Mouse (Mus musculus) CH12.LX (cell line): ENCODE measurements at regions not wholly inside any gene's neighbourhood (a gene's known extent, or its start where the extent isn't known, plus 50 kb on each side); places are given as distances from the start of the nearest gene placed in this dataset.

Experiments
- DNase-seq: peaks from one replicate; pipeline ENCODE4 v3.0.0-alpha.2; 2013; ENCODE audit errors: extremely low read depth
- H3K27ac ChIP-seq: 2 replicates; pipeline ENCODE4 v1.5.1; 2012; ENCODE audit warnings: low read depth, mild to moderate bottlenecking, control low read depth, moderate library complexity; ENCODE audit not compliant: insufficient read depth
- H3K27me3 ChIP-seq: replicated peaks from 2 replicates; pipeline ENCODE3; 2012; ENCODE audit warnings: inconsistent platforms
- H3K36me3 ChIP-seq, 2 experiments: replicated peaks in 1 of 2; 2 replicates each; pipeline versions ENCODE3 to v1.6.1; 2012; ENCODE audit warnings: inconsistent platforms in 1 of 2, low read length in 1 of 2, mild to moderate bottlenecking in 1 of 2, mixed read lengths in 1 of 2, moderate library complexity in 1 of 2; ENCODE audit not compliant: control insufficient read depth in 1 of 2, insufficient read depth in 1 of 2
- H3K4me1 ChIP-seq, 2 experiments: 2 replicates each; pipeline ENCODE4 v1.6.1; 2012; ENCODE audit warnings: inconsistent platforms in 1 of 2, moderate library complexity in 1 of 2; ENCODE audit not compliant: insufficient read depth in 2 of 2, control insufficient read depth in 1 of 2
- H3K4me2 ChIP-seq: 2 replicates; pipeline ENCODE4 v1.6.1; 2012; ENCODE audit warnings: low read depth, mild to moderate bottlenecking, control low read depth; ENCODE audit not compliant: poor library complexity, insufficient read depth, severe bottlenecking
- H3K4me3 ChIP-seq, 3 experiments: fragments of 150-350 bp in 1 of 3; sonication (generic) in 1 of 3; replicated peaks in 1 of 3; 2 replicates each; pipeline versions ENCODE3 to v1.5.1; 2011 to 2012; ENCODE audit warnings: low read depth in 2 of 3, low read length in 2 of 3, mild to moderate bottlenecking in 2 of 3, moderate library complexity in 2 of 3, control low read depth in 1 of 3, improper control_type of control experiment in 1 of 3, inconsistent platforms in 1 of 3, mixed read lengths in 1 of 3; ENCODE audit not compliant: poor library complexity in 1 of 3
- H3K79me2 ChIP-seq: replicated peaks from 2 replicates; pipeline ENCODE4 v1.6.1; 2012; ENCODE audit warnings: mild to moderate bottlenecking, moderate library complexity; ENCODE audit not compliant: control insufficient read depth, poor library complexity, insufficient read depth, severe bottlenecking; ENCODE audit errors: extremely low read depth
- H3K9ac ChIP-seq: 2 replicates; pipeline ENCODE4 v1.6.1; 2012; ENCODE audit warnings: low read depth, mild to moderate bottlenecking, control low read depth, moderate library complexity; ENCODE audit not compliant: insufficient read depth
- H3K9me3 ChIP-seq: replicated peaks from 2 replicates; pipeline ENCODE3; 2012; ENCODE audit warnings: low read length, inconsistent platforms, mixed read lengths
- BHLHE40 ChIP-seq: IDR thresholded peaks from 2 replicates; pipeline ENCODE4 v1.6.1; 2011; ENCODE audit warnings: mild to moderate bottlenecking, low read depth, low read length, improper control_type of control experiment
- CHD1 ChIP-seq: IDR thresholded peaks from 2 replicates; pipeline ENCODE4 v1.6.1; 2012; ENCODE audit warnings: low read depth, low read length, improper control_type of control experiment, inconsistent platforms
- CTCF ChIP-seq, 2 experiments: IDR thresholded peaks in 1 of 2; conservative IDR thresholded peaks in 1 of 2; 2 replicates each; pipeline ENCODE4 v1.5.1; 2011 to 2012; ENCODE audit warnings: low read depth in 2 of 2, low read length in 2 of 2, improper control_type of control experiment in 1 of 2, inconsistent platforms in 1 of 2, mild to moderate bottlenecking in 1 of 2, moderate library complexity in 1 of 2
- E2F4 ChIP-seq: IDR thresholded peaks from 2 replicates; pipeline ENCODE4 v1.6.1; 2011; ENCODE audit warnings: low read depth, low read length, improper control_type of control experiment; ENCODE audit not compliant: insufficient replicate concordance
- ETS1 ChIP-seq: conservative IDR thresholded peaks from 2 replicates; pipeline ENCODE4 v1.6.1; 2012; ENCODE audit warnings: low read depth, mild to moderate bottlenecking, inconsistent platforms, low read length, improper control_type of control experiment, moderate library complexity
- GABPA ChIP-seq: IDR thresholded peaks from 2 replicates; pipeline ENCODE4 v1.6.1; 2012; ENCODE audit warnings: low read depth, low read length, improper control_type of control experiment, inconsistent platforms; ENCODE audit not compliant: insufficient replicate concordance
- HCFC1 ChIP-seq: IDR thresholded peaks from 2 replicates; pipeline ENCODE4 v1.6.1; 2012; ENCODE audit warnings: low read depth, mild to moderate bottlenecking, inconsistent platforms, low read length, improper control_type of control experiment
- JUND ChIP-seq: conservative IDR thresholded peaks from 2 replicates; pipeline ENCODE4 v1.6.1; 2011; ENCODE audit warnings: low read depth, low read length, improper control_type of control experiment
- KAT2A ChIP-seq: IDR thresholded peaks from 2 replicates; pipeline ENCODE4 v1.6.1; 2012; ENCODE audit warnings: low read length, improper control_type of control experiment, inconsistent platforms; ENCODE audit not compliant: insufficient replicate concordance
- MAFK ChIP-seq: IDR thresholded peaks from 2 replicates; pipeline ENCODE4 v1.6.1; 2011; ENCODE audit warnings: low read length, improper control_type of control experiment; ENCODE audit not compliant: insufficient replicate concordance
- MAX ChIP-seq: IDR thresholded peaks from 2 replicates; pipeline ENCODE4 v1.6.1; 2011; ENCODE audit warnings: low read length, improper control_type of control experiment
- MAZ ChIP-seq: IDR thresholded peaks from 2 replicates; pipeline ENCODE4 v1.6.1; 2012; ENCODE audit warnings: low read depth, mild to moderate bottlenecking, inconsistent platforms, low read length, improper control_type of control experiment, moderate library complexity
- MXI1 ChIP-seq: IDR thresholded peaks from 2 replicates; pipeline ENCODE4 v1.6.1; 2011; ENCODE audit warnings: mild to moderate bottlenecking, low read depth, low read length, improper control_type of control experiment
- MYC ChIP-seq: IDR thresholded peaks from 2 replicates; pipeline ENCODE4 v1.6.1; 2011; ENCODE audit warnings: low read depth, mild to moderate bottlenecking, improper control_type of control experiment, low read length
- NRF1 ChIP-seq: IDR thresholded peaks from 2 replicates; pipeline ENCODE4 v1.6.1; 2014; ENCODE audit warnings: low read depth, mild to moderate bottlenecking, inconsistent platforms, low read length, improper control_type of control experiment, moderate library complexity
- RAD21 ChIP-seq: IDR thresholded peaks from 2 replicates; pipeline ENCODE4 v1.6.1; 2011; ENCODE audit warnings: low read depth, mild to moderate bottlenecking, low read length, improper control_type of control experiment, moderate library complexity
- RCOR1 ChIP-seq: conservative IDR thresholded peaks from 2 replicates; pipeline ENCODE4 v1.6.1; 2012; ENCODE audit warnings: low read depth, mild to moderate bottlenecking, inconsistent platforms, low read length, improper control_type of control experiment
- SMC3 ChIP-seq: IDR thresholded peaks from 2 replicates; pipeline ENCODE4 v1.6.1; 2011; ENCODE audit warnings: low read depth, low read length, improper control_type of control experiment
- TBP ChIP-seq: conservative IDR thresholded peaks from 2 replicates; pipeline ENCODE4 v1.6.1; 2011; ENCODE audit warnings: low read depth, low read length, improper control_type of control experiment
- TCF12 ChIP-seq: IDR thresholded peaks from 2 replicates; pipeline ENCODE4 v1.6.1; 2014; ENCODE audit warnings: low read depth, mild to moderate bottlenecking, inconsistent platforms, low read length, improper control_type of control experiment
- UBTF ChIP-seq: IDR thresholded peaks from 2 replicates; pipeline ENCODE4 v1.6.1; 2012; ENCODE audit warnings: low read depth, mild to moderate bottlenecking, inconsistent platforms, low read length, improper control_type of control experiment, moderate library complexity
- USF2 ChIP-seq: conservative IDR thresholded peaks from 2 replicates; pipeline ENCODE4 v1.6.1; 2011; ENCODE audit warnings: low read depth, low read length, improper control_type of control experiment
- ZNF384 ChIP-seq: IDR thresholded peaks from 2 replicates; pipeline ENCODE4 v1.6.1; 2012; ENCODE audit warnings: low read depth, low read length, improper control_type of control experiment, inconsistent platforms
- dilution Hi-C: fragments of 300-500 bp; cut with MboI; formaldehyde crosslinking; loops from 2 replicates; pipeline ENCODE4 v1.14.3; 2020; ENCODE audit warnings: low sequenced_read_pairs; ENCODE audit not compliant: extremely low pct_unique_long_range_greater_than_20kb, extremely low pct_ligation_motif_present
- in situ Hi-C: fragments of 300-500 bp; cut with MboI; formaldehyde crosslinking; loops from 3 replicates; pipeline ENCODE4 v1.14.3; 2019; ENCODE audit warnings: low sequenced_read_pairs, low pct_ligation_motif_present, low pct_unique_long_range_greater_than_20kb, mixed read lengths

GRCm38 (mm10) chr3:126273566-126273965 lies 89.9 kb upstream of the Arsj start:
- Histone ChIP-seq H3K4me2 (no peak overlapping the region), H3K27me3 (no peaks in the 10 kb centered on the region), H3K79me2 (no peaks in the 10 kb centered on the region), H3K36me3 (no peaks in the 10 kb centered on the region)
- in situ Hi-C loops: no loop called here
- dilution Hi-C loops: no loop called here
- TF ChIP-seq UBTF (no peak), RAD21 (no peak), CHD1 (no peak), MAFK (no peak), GABPA (no peak), MXI1 (no peak), ZNF384 (no peak), NRF1 (no peak), ETS1 (no peak), MAX (no peak), TCF12 (no peak), HCFC1 (no peak), JUND (no peak)
- TF ChIP-seq, all 38 proteins: peak for 0
- no peaks in the 10 kb centered on the region for H3K9me3 ChIP-seq
- H3K27ac ChIP-seq: no peak overlapping the region
- H3K4me3 ChIP-seq: no peak overlapping the region
- no peaks in the 10 kb centered on the region for H3K4me1 ChIP-seq
- no peak overlapping the region for H3K9ac ChIP-seq
- no peak for DNase-seq

GRCm38 (mm10) chr3:126276008-126276700 lies 87.3 kb upstream of the Arsj start:
- Histone ChIP-seq H3K4me2 (no peak overlapping the region), H3K36me3 (no peaks in the 10 kb centered on the region), H3K27me3 (no peaks in the 10 kb centered on the region), H3K27ac (no peak overlapping the region), H3K9ac (no peak overlapping the region), H3K79me2 (no peaks in the 10 kb centered on the region), H3K4me1 (no peaks in the 10 kb centered on the region), H3K9me3 (no peaks in the 10 kb centered on the region), H3K4me3 (no peak overlapping the region)
- in situ Hi-C loops: no loop called here
- dilution Hi-C loops: no loop called here
- TF ChIP-seq HCFC1: no peak
- TF ChIP-seq KAT2A: no peak
- TF ChIP-seq RCOR1: no peak
- TF ChIP-seq E2F4: no peak
- no peak for TF ChIP-seq GABPA
- no peak for TF ChIP-seq MAFK
- TF ChIP-seq TBP: no peak
- no peak for TF ChIP-seq USF2
- no peak for TF ChIP-seq UBTF
- TF ChIP-seq CTCF (conservative IDR thresholded peaks at IDR 0.05 in 1 of 2, IDR thresholded peaks at IDR 0.05 in 1 of 2; ENCODE audit: low read depth in 2 of 2, low read length in 2 of 2): no peak
- no peak for TF ChIP-seq MAZ
- no peak for TF ChIP-seq SMC3
- TF ChIP-seq ZNF384: no peak
- TF ChIP-seq MAX: no peak
- no peak for TF ChIP-seq BHLHE40
- TF ChIP-seq ETS1: no peak
- TF ChIP-seq NRF1: no peak
- no peak for TF ChIP-seq MYC
- TF ChIP-seq TCF12: no peak
- DNase-seq: no peak
